Mouse (Mus musculus) forebrain, embryonic 11.5 days (tissue): ENCODE results near the gene Fgd6. TPM values are rescaled to one million over a fixed set of nuclear protein-coding genes. Genes with fewer than 3 reads are reported as not detected.

Experiments used
- ATAC-seq: fragments of 200-750 bp; cut with Nextera tagmentation; replicated peaks from 2 replicates; pipeline ENCODE4 v1.8.0; 2017; ENCODE audit warnings: moderate TSS enrichment; ENCODE audit not compliant: low FRiP score
- DNase-seq: peaks from one replicate; pipeline ENCODE4 v3.0.0-alpha.2; 2017; ENCODE audit warnings: low spot score
- H3K27ac ChIP-seq: fragments of 300-500 bp; sonication (generic); 2 replicates; pipeline ENCODE4 v1.5.1; 2014; ENCODE audit warnings: low read depth, low read length
- H3K27me3 ChIP-seq: fragments of 300-500 bp; sonication (generic); 2 replicates; pipeline ENCODE4 v1.6.1; 2014; ENCODE audit warnings: mild to moderate bottlenecking, low read length, mixed read lengths; ENCODE audit not compliant: control insufficient read depth, insufficient read depth
- H3K36me3 ChIP-seq: fragments of 300-500 bp; sonication (generic); 2 replicates; pipeline ENCODE4 v1.6.1; 2014; ENCODE audit warnings: mild to moderate bottlenecking, low read length, moderate library complexity, mixed read lengths; ENCODE audit not compliant: control insufficient read depth, insufficient read depth
- H3K4me1 ChIP-seq: fragments of 300-500 bp; sonication (generic); replicated peaks from 2 replicates; pipeline ENCODE4 v1.6.1; 2014; ENCODE audit warnings: low read length, mixed read lengths; ENCODE audit not compliant: control insufficient read depth, insufficient read depth
- H3K4me2 ChIP-seq: fragments of 300-500 bp; sonication (generic); 2 replicates; pipeline ENCODE4 v1.6.1; 2014; ENCODE audit warnings: low read depth, mild to moderate bottlenecking, low read length, moderate library complexity, mixed read lengths; ENCODE audit not compliant: severe bottlenecking
- H3K4me3 ChIP-seq: fragments of 300-500 bp; sonication (generic); 2 replicates; pipeline ENCODE4 v1.5.1; 2014; ENCODE audit warnings: low read depth, low read length
- H3K9ac ChIP-seq: fragments of 300-500 bp; sonication (generic); 2 replicates; pipeline ENCODE4 v1.6.1; 2014; ENCODE audit warnings: low read length
- H3K9me3 ChIP-seq: fragments of 300-500 bp; sonication (generic); 2 replicates; pipeline ENCODE4 v1.6.1; 2016; ENCODE audit warnings: low read length, mixed read lengths; ENCODE audit not compliant: control insufficient read depth
- WGBS: fragments of 180-500 bp; shearing (Covaris S2); extraction: QIAGEN DNeasy Blood & Tissue Kit; methylation state at CpG from one replicate; pipeline ENCODE4 v1.1.7; 2014; 5-methylcytosine and 5-hydroxymethylcytosine counted together
- polyA plus RNA-seq: library from polyadenylated mRNA; unstranded; fragments of >200 nt; fragmentation: Nextera tagmentation; extraction: Ambion mirVana; gene quantifications from 2 replicates; pipeline ENCODE4 v1.2.1, GENCODE M21; 2014

Fgd6 gene
- polyA plus RNA-seq, 1 experiment from 2014 or later: 4.3 TPM

DNA sequence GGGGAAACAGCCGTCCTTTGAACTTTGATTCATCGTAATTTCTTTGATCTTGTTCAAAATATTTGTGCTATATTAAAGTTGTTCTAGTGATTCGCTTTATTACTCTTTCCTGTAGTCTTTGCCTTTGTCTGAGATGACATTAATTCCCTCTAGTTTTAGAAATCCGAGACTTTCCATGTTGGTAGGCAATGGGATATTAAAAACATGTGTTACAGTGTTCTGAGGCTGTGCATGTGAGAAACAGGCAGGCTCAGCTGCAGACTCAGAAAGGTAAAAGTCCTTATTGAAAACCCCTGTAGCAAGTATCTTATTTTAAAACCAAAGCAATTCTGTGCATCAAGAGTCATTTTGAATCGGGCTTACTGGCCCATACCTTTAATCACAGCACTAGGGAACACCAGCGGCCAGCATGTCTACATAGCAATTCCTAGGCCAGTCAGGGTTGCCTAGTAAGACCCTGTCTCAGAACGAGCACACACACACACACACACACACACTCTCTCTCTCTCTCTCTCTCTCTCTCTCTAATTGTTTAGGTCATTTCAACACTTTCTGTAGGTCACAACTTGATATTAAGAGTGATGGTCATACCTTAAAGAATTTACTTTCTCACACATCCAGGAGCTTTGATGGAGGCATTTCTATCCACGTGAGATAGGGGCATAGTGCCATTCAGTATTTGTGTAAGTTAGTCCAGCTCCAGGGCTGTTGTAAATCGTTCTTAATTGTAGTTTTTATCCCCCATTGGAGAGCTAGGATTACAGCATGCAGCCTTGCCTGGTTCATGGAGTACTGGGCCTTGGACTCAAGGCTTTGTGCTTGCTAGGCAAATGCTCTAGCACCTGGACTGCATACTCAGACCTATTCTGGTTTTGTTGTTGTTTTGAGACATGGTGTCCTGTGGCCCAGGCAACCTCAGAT is 75.3 kb downstream of the Fgd6 start:
- Histone ChIP-seq H3K9ac (no peak overlapping the region), H3K27ac (no peak overlapping the region), H3K27me3 (no peaks in the 10 kb centered on the region), H3K4me1 (no peaks in the 10 kb centered on the region), H3K4me3 (no peak overlapping the region), H3K4me2 (no peak overlapping the region), H3K36me3 (no peaks in the 10 kb centered on the region), H3K9me3 (no peaks in the 10 kb centered on the region)
- ATAC-seq: no peak
- 80% methylated on average over 9 of the region's 9 CpGs for WGBS
- no peak for DNase-seq

DNA sequence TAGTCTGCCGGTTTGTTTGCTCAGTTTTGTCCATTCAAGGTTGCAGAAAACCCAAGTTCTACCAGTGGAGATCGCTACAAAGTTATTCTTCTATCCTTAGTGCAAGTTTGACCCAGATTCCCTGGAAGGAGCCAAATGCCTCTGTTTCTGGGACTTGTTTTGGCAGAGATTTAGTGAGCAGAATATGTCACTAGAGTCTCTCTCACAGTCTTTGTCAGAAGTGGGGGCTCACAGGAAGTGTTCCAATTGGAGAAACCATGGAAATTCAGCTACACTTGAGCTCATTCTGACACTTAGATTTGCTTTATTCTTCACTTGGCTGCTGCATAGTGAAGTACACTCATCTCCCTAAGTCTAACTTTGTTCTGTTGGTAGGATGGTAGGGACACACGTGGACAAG is 76.4 kb downstream of the Fgd6 start:
- Histone ChIP-seq H3K4me3 (no peak overlapping the region), H3K27ac (no peak overlapping the region), H3K9ac (no peak overlapping the region), H3K36me3 (no peaks in the 10 kb centered on the region), H3K4me2 (no peak overlapping the region), H3K4me1 (no peaks in the 10 kb centered on the region), H3K9me3 (no peaks in the 10 kb centered on the region), H3K27me3 (no peaks in the 10 kb centered on the region)
- DNase-seq (no peak), ATAC-seq (no peak)
- WGBS: 89% methylated on average over 3 of the region's 3 CpGs

DNA sequence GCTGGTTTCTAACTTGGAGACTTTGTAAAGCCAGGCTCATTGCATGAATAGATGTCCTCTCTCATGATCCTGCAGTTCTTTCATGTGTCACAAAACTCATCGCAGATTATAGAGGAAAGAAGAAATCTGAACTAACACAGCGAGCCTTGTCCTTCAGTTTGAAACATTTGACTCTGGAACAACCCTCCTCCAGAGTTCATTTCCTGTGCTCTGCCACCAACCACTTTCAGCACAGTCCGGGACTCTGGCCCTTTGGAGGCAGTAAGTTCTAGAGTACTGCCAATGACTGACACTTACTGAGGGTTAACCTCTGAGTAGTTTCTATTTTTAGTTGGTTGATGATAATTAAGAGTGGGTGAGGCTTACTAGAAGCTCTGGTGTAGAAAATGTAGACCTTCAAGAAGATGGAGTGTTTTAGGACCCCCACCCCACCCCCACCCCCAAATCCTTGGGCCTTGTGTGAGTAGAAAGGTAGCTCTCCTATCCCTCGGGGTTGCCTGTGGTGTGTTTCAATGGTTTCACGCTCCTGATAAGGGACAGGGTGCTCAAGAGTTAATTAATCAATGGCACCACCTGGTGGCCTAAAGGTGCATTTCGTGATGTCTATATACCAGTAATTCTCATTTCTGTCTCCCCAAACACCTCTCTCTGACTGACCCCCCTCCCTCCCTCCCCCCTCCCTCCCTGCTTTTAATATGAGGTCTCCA is 80.2 kb downstream of the Fgd6 start:
- WGBS: 38% methylated on average over 6 of the region's 6 CpGs
- DNase-seq (peak; percentile 81), ATAC-seq (peak; percentile 49; the same call in 1 of the 2 replicates)
- Histone ChIP-seq H3K27me3 (no peaks in the 10 kb centered on the region), H3K4me2 (no peak overlapping the region), H3K9me3 (no peaks in the 10 kb centered on the region), H3K9ac (no peak overlapping the region), H3K36me3 (no peaks in the 10 kb centered on the region), H3K27ac (no peak overlapping the region), H3K4me3 (no peak overlapping the region), H3K4me1 (no peaks in the 10 kb centered on the region)

DNA sequence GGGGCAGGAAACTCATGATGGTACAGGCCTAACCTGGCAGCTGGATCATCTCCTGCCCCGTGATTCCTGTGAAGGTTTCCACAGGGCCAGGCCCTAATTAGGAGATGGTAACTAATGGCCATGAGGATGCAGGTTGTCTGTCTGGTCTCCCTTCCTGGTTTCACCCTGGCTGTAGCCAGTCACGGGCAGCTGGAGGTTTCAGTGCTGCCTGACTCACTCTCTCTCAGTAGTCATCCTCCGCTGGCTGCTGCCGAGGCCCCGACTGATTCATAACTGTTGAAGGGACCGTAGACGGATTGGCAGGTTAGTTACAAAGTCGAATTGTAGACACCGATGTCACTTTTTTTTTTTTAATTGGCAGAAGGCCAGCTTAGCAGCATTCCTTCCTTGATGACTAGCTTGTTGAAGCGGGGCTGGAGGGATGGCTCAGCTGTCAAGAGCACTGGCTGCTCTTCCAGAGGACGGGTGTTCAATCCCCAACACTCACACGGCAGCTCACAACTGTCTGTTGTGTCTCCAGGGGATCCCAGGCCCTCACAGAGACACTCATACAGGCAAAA is 81.1 kb downstream of the Fgd6 start:
- Histone ChIP-seq H3K4me2 (no peak overlapping the region), H3K27me3 (no peaks in the 10 kb centered on the region), H3K4me1 (no peaks in the 10 kb centered on the region), H3K9ac (no peak overlapping the region), H3K27ac (no peak overlapping the region), H3K4me3 (no peak overlapping the region), H3K36me3 (no peaks in the 10 kb centered on the region), H3K9me3 (no peaks in the 10 kb centered on the region)
- 89% methylated on average over 12 of the region's 12 CpGs for WGBS
- no peak for ATAC-seq
- no peak for DNase-seq

DNA sequence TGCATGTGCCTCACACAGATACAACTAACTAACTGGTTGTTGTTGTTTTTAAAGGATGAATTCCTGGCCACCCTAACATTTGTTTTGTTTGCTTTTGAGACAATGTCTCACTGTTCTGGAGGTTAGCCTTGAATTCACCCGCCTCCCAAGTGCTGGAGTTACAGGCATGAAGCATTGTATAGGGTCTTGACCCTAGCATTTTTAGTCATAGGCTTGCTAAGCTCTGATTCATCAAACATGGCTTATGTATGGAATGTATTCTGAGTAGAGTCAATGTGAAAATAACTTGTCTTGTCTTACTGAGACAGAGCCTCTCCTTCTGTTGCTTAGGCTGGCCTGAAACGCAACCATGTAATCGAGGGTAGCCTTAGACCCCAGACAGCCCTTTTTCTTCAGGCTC is 82.1 kb downstream of the Fgd6 start:
- H3K27ac ChIP-seq: no peak overlapping the region
- H3K4me3 ChIP-seq: no peak overlapping the region
- no peak overlapping the region for H3K9ac ChIP-seq
- H3K9me3 ChIP-seq: no peaks in the 10 kb centered on the region
- 94% methylated on average over 3 of the region's 3 CpGs for WGBS
- ATAC-seq (no peak), DNase-seq (no peak)
- H3K4me1 ChIP-seq: no peaks in the 10 kb centered on the region
- no peak overlapping the region for H3K4me2 ChIP-seq
- H3K36me3 ChIP-seq: no peaks in the 10 kb centered on the region
- H3K27me3 ChIP-seq: no peaks in the 10 kb centered on the region

DNA sequence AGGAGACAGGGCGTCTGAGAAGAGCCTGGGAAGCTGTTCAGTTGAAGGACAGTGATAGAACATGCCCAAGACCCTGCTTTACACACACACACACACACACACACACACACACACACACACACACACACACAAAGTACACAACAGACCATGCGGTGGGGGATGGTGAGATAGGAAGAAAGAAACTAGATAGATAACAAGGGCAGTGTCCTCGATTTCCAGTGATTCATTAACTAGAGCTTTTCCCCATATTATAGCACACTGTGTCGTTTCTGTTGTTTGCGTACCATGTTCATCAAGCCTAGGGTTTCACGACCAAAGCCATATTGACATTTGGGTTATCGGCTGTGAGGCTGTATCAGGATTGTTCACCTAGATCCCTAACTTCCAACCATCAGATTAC is 83.2 kb downstream of the Fgd6 start:
- 95% methylated on average over 7 of the region's 7 CpGs for WGBS
- Histone ChIP-seq H3K9me3 (no peaks in the 10 kb centered on the region), H3K9ac (no peak overlapping the region), H3K4me1 (no peaks in the 10 kb centered on the region), H3K27ac (no peak overlapping the region), H3K4me3 (no peak overlapping the region), H3K27me3 (no peaks in the 10 kb centered on the region), H3K4me2 (no peak overlapping the region), H3K36me3 (no peaks in the 10 kb centered on the region)
- no peak for DNase-seq
- no peak for ATAC-seq

DNA sequence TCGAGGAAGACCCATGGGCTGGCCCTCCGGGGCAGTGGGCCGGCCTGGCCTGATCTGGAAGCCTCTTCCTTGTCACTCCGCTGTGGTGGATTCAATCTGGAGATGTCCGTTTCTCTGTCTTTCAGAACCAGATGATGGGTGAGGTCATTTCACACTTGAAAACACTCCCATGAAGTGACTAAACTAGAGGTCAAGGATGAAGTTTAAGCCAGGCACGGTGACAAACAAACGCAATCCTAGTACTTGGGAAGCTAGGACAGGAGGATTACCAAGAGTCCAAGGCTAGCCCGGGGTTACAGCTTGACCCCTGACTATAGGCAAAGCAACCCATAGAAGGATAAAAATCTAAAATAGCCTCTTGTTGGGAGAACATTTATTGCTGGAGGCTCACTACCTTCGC is 84.9 kb downstream of the Fgd6 start:
- H3K27ac ChIP-seq: no peak overlapping the region
- no peak overlapping the region for H3K4me3 ChIP-seq
- H3K9ac ChIP-seq: no peak overlapping the region
- ATAC-seq: no peak
- no peak overlapping the region for H3K4me2 ChIP-seq
- H3K4me1 ChIP-seq: no peaks in the 10 kb centered on the region
- H3K9me3 ChIP-seq: no peaks in the 10 kb centered on the region
- DNase-seq: no peak
- no peaks in the 10 kb centered on the region for H3K36me3 ChIP-seq
- WGBS: 92% methylated on average over 9 of the region's 9 CpGs
- H3K27me3 ChIP-seq: no peaks in the 10 kb centered on the region

DNA sequence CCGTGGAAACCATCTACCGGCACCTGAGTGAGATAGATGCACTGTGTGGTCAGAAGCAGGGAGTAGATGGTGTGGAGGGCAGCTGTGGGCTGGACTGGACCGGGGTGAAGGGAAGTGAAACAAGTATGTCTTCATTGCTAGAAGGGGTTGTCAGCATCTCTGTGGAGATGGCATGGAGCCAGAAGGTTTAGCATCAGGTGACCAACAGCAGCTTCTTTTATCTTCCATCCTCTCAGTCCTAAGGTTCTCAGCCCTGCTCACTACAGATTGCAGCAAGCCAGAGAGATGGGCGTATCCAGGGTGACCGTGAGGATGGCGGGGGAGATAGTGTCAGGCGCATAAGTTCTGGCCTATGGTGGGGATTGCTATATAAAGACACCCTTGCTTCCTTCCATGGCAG is 86.8 kb downstream of the Fgd6 start:
- Histone ChIP-seq H3K9me3 (no peaks in the 10 kb centered on the region), H3K4me3 (no peak overlapping the region), H3K27me3 (no peaks in the 10 kb centered on the region), H3K36me3 (no peaks in the 10 kb centered on the region), H3K4me2 (no peak overlapping the region), H3K4me1 (no peaks in the 10 kb centered on the region), H3K9ac (no peak overlapping the region), H3K27ac (no peak overlapping the region)
- 96% methylated on average over 7 of the region's 7 CpGs for WGBS
- ATAC-seq: no peak
- no peak for DNase-seq
